Mouse (Mus musculus) bone marrow, adult 2 months (tissue): ENCODE measurements around the gene Ms4a12. TPM values are rescaled to one million over a fixed set of nuclear protein-coding genes. Genes with fewer than 3 reads are reported as not detected.

Experiments used
- H3K27ac ChIP-seq: fragments of 200-500 bp; 2 replicates; pipeline ENCODE4 v1.5.1; 2012; ENCODE audit warnings: low read depth, mild to moderate bottlenecking, control low read depth, inconsistent platforms, low read length; ENCODE audit not compliant: control insufficient read depth, poor library complexity, insufficient read depth
- H3K4me1 ChIP-seq: fragments of 200-500 bp; 2 replicates; pipeline ENCODE4 v1.6.1; 2011; ENCODE audit warnings: low read length; ENCODE audit not compliant: control insufficient read depth, insufficient read depth
- H3K4me3 ChIP-seq: fragments of 200-500 bp; replicated peaks from 2 replicates; pipeline ENCODE3; 2011; ENCODE audit warnings: mild to moderate bottlenecking, low read depth, low read length, control low read depth; ENCODE audit not compliant: control insufficient read depth
- CTCF ChIP-seq: fragments of 200-500 bp; IDR thresholded peaks from 2 replicates; pipeline ENCODE4 v1.5.1; 2011; ENCODE audit warnings: low read length, control low read depth; ENCODE audit not compliant: control insufficient read depth, insufficient read depth
- POLR2A ChIP-seq: fragments of 200-500 bp; IDR thresholded peaks from 2 replicates; pipeline ENCODE4 v1.6.1; 2011; ENCODE audit warnings: low read depth, mild to moderate bottlenecking, control low read depth, low read length, borderline replicate concordance; ENCODE audit not compliant: control insufficient read depth
- WGBS: fragments of 180-500 bp; shearing (Covaris S2); methylation state at CpG from one replicate; pipeline ENCODE4 v1.1.7; 2018; 5-methylcytosine and 5-hydroxymethylcytosine counted together
- polyA plus RNA-seq: library from polyadenylated mRNA; stranded (reverse); fragments of >200 nt; gene quantifications from 2 replicates; pipeline ENCODE4 v1.2.4, GENCODE M21; 2011; ENCODE audit warnings: low replicate concordance; ENCODE audit not compliant: missing spikeins, insufficient read depth, insufficient read length

The Ms4a12 gene
- polyA plus RNA-seq, 1 experiment = not detected

DNA sequence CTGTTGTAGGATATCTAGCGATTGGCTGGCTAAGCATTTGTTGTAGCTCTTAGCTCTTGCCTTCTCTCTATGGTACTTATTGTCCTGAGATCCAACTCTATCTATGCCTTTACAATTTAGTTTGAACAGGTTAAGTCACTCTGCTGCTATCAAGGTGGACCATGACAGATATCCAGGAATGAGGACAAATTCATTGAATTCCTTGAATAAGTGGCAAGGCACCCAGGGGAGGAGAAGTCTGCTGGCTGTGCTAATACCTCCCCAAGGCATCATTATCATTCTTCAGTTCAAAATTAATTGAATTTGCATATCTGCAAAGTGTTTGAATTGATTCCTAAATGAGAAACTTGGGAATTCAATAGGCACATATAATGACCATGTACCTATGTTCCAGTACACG, 54.8 kb downstream of the Ms4a12 start:
- no peak overlapping the region for H3K4me3 ChIP-seq
- TF ChIP-seq POLR2A (no peak), CTCF (no peak)
- 74% methylated on average over 2 of the region's 2 CpGs for WGBS
- no peaks in the 10 kb centered on the region for H3K4me1 ChIP-seq
- H3K27ac ChIP-seq = no peak overlapping the region

DNA sequence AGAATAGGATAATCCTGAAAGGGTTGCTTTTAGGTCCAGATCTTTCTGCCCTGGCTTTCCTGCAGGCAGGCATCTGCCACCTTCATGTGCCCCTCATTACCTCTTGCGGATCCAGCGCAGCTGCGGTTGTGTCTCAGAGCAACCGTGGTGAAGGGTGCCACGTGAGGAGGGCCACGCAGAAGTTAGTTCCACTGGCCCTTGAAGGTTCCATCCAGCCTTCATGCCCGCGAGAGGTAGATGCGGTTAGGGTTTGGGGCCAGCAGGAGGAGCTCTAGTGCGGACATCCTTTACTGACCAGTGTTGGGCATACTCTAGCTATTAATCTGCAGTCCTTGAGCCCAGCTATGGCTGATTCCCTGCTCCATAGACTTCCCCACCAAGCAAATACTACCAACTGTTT, 67.1 kb downstream of the Ms4a12 start, which contains the start of gene 1700025F22Rik:
Gene 1700025F22Rik (minus strand): TSS at position 149 of the 400 bp plus-strand sequence.
- WGBS = 25% methylated on average over 10 of the region's 10 CpGs
- Histone ChIP-seq H3K4me3 (no peak within 1 kb of the TSS), H3K4me1 (no peaks in the 10 kb centered on the region), H3K27ac (no peak within 1 kb of the TSS)
- TF ChIP-seq CTCF (peak; percentile 75), POLR2A (no peak)

Other genes with a start within 250 kb of the Ms4a12 start
- not detected in 2 replicates for gene Ms4a15, start 239.2 kb downstream of the Ms4a12 start, polyA plus RNA-seq
- gene Ms4a18, start 214.4 kb downstream of the Ms4a12 start, polyA plus RNA-seq = not detected in 2 replicates
- 7.3 and 12.7 TPM in 2 replicates for gene Ms4a8a, start 151.3 kb downstream of the Ms4a12 start, polyA plus RNA-seq
- gene 1700017D01Rik, start 101.6 kb downstream of the Ms4a12 start, polyA plus RNA-seq = not detected in 2 replicates
- not detected in 2 replicates for gene 1700025F22Rik, start 67.1 kb downstream of the Ms4a12 start, polyA plus RNA-seq
- not detected in 2 replicates for gene Ms4a13, start 35.7 kb downstream of the Ms4a12 start, polyA plus RNA-seq
- gene Ms4a1, start 33.8 kb upstream of the Ms4a12 start, polyA plus RNA-seq = 7.0 and 9.9 TPM in 2 replicates
- not detected in 2 replicates for gene Ms4a5, start 51.4 kb upstream of the Ms4a12 start, polyA plus RNA-seq
- 0.47 and 0.85 TPM in 2 replicates for gene Ms4a14, start 82.0 kb upstream of the Ms4a12 start, polyA plus RNA-seq
- 5.3 and 9.6 TPM in 2 replicates for gene Ms4a7, start 103.7 kb upstream of the Ms4a12 start, polyA plus RNA-seq
- gene Ms4a4a, start 143.1 kb upstream of the Ms4a12 start, polyA plus RNA-seq = 1.6 and 4.3 TPM in 2 replicates
- 8.4 and 16.7 TPM in 2 replicates for gene Ms4a4c, start 172.3 kb upstream of the Ms4a12 start, polyA plus RNA-seq
- gene Ms4a4b, start 211.1 kb upstream of the Ms4a12 start, polyA plus RNA-seq = 2.3 and 9.6 TPM in 2 replicates
- 9.2 and 36.3 TPM in 2 replicates for gene Ms4a6c, start 236.9 kb upstream of the Ms4a12 start, polyA plus RNA-seq